Mouse (Mus musculus) heart, embryonic 12.5 days (tissue): ENCODE data around the gene Pigm. TPM values are rescaled to one million over a fixed set of nuclear protein-coding genes. Genes with fewer than 3 reads are reported as not detected.

Experiments used
- ATAC-seq: fragments of 200-750 bp; cut with Nextera tagmentation; 2 replicates; pipeline ENCODE4 v1.8.0; 2017; ENCODE audit warnings: moderate TSS enrichment, moderate library complexity; ENCODE audit not compliant: insufficient number of reproducible peaks, low FRiP score
- H3K27ac ChIP-seq: fragments of 300-500 bp; sonication (generic); 2 replicates; pipeline ENCODE4 v1.5.1; 2016; ENCODE audit warnings: mild to moderate bottlenecking, moderate library complexity; ENCODE audit not compliant: poor library complexity, severe bottlenecking
- H3K27me3 ChIP-seq: fragments of 300-500 bp; sonication (generic); replicated peaks from 2 replicates; pipeline ENCODE4 v1.6.1; 2016; ENCODE audit warnings: mild to moderate bottlenecking, moderate library complexity
- H3K36me3 ChIP-seq: fragments of 300-500 bp; sonication (generic); 2 replicates; pipeline ENCODE4 v1.6.1; 2016; ENCODE audit warnings: mild to moderate bottlenecking, moderate library complexity
- H3K4me1 ChIP-seq: fragments of 300-500 bp; sonication (generic); replicated peaks from 2 replicates; pipeline ENCODE4 v1.6.1; 2016; ENCODE audit warnings: mild to moderate bottlenecking
- H3K4me2 ChIP-seq: fragments of 300-500 bp; sonication (generic); 2 replicates; pipeline ENCODE4 v1.6.1; 2016; ENCODE audit warnings: mild to moderate bottlenecking, moderate library complexity
- H3K4me3 ChIP-seq: fragments of 300-500 bp; sonication (generic); 2 replicates; pipeline ENCODE4 v1.5.1; 2016; ENCODE audit warnings: mild to moderate bottlenecking
- H3K9ac ChIP-seq: fragments of 300-500 bp; sonication (generic); 2 replicates; pipeline ENCODE4 v1.6.1; 2016; ENCODE audit warnings: mild to moderate bottlenecking, moderate library complexity
- H3K9me3 ChIP-seq: fragments of 300-500 bp; sonication (generic); replicated peaks from 2 replicates; pipeline ENCODE4 v1.6.1; 2016; ENCODE audit warnings: mild to moderate bottlenecking, moderate library complexity
- WGBS: fragments of 180-500 bp; shearing (Covaris S2); methylation state at CpG from one replicate; pipeline ENCODE4 v1.1.7; 2016; 5-methylcytosine and 5-hydroxymethylcytosine counted together
- polyA plus RNA-seq: library from polyadenylated mRNA; unstranded; fragments of >200 nt; fragmentation: Nextera tagmentation; extraction: Ambion mirVana; gene quantifications from 2 replicates; pipeline ENCODE4 v1.2.1, GENCODE M21; 2016

The Pigm gene
- polyA plus RNA-seq, result 8.5 and 9.4 TPM in 2 replicates

DNA sequence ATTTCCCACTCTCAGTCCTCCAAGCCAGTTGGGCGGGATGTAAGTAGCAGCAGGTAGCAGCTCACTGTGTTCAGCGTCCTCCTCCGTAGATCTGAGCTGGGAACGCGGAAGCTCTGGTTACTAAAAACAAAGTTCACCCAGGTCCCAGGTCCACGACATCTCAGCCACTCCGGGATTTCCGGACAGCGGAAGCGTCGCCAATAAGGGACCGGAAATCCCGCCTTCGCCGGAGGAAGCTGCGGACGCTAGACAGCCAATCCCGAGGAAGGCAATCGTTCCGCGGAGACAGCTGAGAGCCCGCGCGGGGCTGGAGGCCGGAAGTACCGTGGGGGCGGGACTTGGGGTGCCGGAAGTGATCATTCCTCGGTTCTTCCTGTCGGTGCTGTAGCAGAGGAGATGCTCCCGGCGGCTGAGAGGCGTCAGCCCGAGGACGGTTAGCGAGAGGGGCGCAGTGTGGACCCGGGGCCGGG lies at the start of gene Pigm:
Gene Pigm, plus strand, starts transcription at position 349 of the 470 bp plus-strand sequence.
- H3K9ac ChIP-seq, result peak within 1 kb of the TSS; percentile 86
- peaks cover 17% of the 10 kb centered on the region for H3K36me3 ChIP-seq
- under 1% methylated on average over 39 of the region's 39 CpGs for WGBS
- H3K4me2 ChIP-seq, result peak within 1 kb of the TSS; percentile 97
- ATAC-seq, result peak; percentile 98
- H3K9me3 ChIP-seq, result no peaks in the 10 kb centered on the region
- peak within 1 kb of the TSS; percentile 96 for H3K4me3 ChIP-seq
- H3K4me1 ChIP-seq, result peaks cover 24% of the 10 kb centered on the region
- peak within 1 kb of the TSS; percentile 80 for H3K27ac ChIP-seq
- 0 out of 2 replicates have a peak, but pooled peaks cover 2% of the 10 kb centered on the region for H3K27me3 ChIP-seq

DNA sequence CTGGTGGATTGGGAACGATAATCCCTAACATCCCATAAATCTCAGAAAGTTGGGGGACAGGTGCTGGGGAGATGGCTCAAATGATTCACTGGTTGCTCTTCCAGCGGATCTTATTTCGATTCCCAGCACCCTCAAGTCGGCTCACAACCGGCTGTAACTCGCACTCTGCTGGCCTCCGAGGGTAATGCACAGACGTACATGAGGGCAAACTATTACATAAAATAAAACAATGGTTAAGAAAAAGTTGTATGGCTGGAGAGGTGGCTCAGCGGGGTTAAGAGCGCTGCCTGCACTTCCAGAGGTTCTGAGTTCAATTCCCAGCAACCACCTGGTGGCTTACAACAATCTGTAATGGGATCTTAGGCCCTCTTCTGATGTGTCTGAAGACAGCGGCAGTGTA lies 49.7 kb upstream of the Pigm start:
- 44% methylated on average over 11 of the region's 11 CpGs for WGBS
- Histone ChIP-seq H3K4me1 (peaks cover 10% of the 10 kb centered on the region), H3K4me2 (peak overlapping the region; percentile 92), H3K36me3 (no peaks in the 10 kb centered on the region), H3K27me3 (peaks cover 98% of the 10 kb centered on the region), H3K4me3 (peak overlapping the region; percentile 55), H3K27ac (no peak overlapping the region), H3K9me3 (no peaks in the 10 kb centered on the region), H3K9ac (peak overlapping the region; percentile 66; the same call in 1 of the 2 replicates)
- ATAC-seq, result no peak

DNA sequence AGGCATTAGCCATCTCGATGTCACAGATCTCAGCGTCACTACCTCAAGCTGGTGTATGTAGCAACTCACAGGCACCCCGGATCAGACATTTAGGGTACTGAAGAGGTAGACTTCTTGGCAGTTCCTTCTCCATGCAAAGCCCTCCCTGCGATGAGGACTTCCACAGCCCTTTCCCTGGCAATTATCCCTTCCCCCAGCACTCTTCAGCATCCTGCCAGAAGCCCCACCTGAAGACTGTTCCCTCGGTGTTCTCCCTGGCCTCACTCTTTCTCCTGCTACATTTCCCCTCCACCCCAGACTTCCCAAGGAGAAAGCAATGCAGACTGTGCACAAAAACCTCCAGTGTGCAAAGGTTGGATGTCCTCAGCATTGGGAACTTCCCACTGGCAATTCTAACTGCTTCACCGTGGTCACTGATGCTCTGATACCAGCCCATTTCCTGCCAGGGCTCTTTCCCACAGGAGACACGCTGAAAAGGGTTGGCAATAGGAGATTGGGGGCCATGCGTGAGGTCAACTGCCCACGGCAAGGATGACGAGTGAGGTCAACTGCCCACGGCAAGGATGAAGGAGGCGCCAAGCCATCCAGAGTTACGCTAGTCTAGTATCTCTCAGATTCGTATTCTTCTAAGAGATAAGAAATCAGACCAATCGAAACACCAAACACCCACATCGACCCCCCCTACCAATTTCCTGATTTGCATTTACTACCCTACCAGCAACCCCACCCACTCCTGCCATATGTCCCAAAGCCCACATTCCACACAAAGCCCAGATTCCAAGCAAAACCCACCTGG lies 48.9 kb upstream of the Pigm start:
- ATAC-seq, result no peak
- no peaks in the 10 kb centered on the region for H3K36me3 ChIP-seq
- 77% methylated on average over 16 of the region's 16 CpGs for WGBS
- H3K27me3 ChIP-seq, result peaks cover 96% of the 10 kb centered on the region
- no peak overlapping the region for H3K27ac ChIP-seq
- no peak overlapping the region for H3K4me3 ChIP-seq
- peaks cover 10% of the 10 kb centered on the region for H3K4me1 ChIP-seq
- H3K4me2 ChIP-seq, result no peak overlapping the region
- H3K9me3 ChIP-seq, result no peaks in the 10 kb centered on the region
- H3K9ac ChIP-seq, result no peak overlapping the region

DNA sequence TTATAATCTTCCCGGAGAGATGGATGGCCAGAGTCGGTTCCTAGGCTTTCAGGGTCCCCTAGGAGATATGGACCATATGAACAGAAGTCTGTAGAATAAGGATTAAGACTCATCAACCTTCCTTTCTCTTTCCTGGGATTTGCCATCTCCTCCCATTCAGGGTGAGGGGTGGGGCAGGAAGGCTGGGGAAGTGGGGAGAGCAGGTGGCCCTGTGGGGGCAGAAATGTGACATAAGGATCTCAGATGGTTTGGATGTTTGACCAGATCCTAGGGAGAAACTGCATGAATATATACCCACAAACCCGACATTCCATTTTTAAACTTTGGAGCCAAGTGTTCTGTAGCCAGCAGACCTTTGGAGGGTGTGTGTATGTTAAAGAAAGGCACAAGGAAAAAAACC lies 48.3 kb upstream of the Pigm start:
- Histone ChIP-seq H3K4me2 (no peak overlapping the region), H3K9ac (no peak overlapping the region), H3K4me1 (peaks cover 10% of the 10 kb centered on the region), H3K36me3 (no peaks in the 10 kb centered on the region), H3K27ac (no peak overlapping the region), H3K4me3 (no peak overlapping the region), H3K27me3 (peaks cover 95% of the 10 kb centered on the region), H3K9me3 (no peaks in the 10 kb centered on the region)
- ATAC-seq, result no peak
- WGBS, result 80% methylated on average over 3 of the region's 3 CpGs

DNA sequence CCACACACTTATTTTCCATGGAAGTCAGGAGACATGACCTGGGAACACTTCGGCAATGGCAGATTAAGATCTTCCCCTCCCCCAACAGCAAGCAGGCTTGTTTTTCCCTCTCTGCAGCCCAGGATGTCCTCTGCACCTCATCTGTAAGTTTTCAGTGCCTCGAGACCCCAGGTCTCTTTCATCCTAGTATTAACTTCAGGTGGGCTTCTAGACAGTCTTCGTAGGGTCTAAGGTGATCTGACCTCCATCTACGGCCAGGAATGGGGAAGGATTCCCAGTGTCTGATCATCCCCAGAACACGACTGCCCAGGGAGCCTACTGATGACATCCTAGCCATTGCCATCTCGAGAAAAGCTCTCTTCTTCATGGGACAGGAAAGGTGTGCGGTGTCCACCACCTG lies 47.9 kb upstream of the Pigm start:
- Histone ChIP-seq H3K9ac (no peak overlapping the region), H3K36me3 (no peaks in the 10 kb centered on the region), H3K4me1 (peaks cover 10% of the 10 kb centered on the region), H3K27ac (no peak overlapping the region), H3K27me3 (peaks cover 95% of the 10 kb centered on the region), H3K4me2 (no peak overlapping the region), H3K9me3 (no peaks in the 10 kb centered on the region), H3K4me3 (no peak overlapping the region)
- no peak for ATAC-seq
- WGBS, result 73% methylated on average over 7 of the region's 7 CpGs

DNA sequence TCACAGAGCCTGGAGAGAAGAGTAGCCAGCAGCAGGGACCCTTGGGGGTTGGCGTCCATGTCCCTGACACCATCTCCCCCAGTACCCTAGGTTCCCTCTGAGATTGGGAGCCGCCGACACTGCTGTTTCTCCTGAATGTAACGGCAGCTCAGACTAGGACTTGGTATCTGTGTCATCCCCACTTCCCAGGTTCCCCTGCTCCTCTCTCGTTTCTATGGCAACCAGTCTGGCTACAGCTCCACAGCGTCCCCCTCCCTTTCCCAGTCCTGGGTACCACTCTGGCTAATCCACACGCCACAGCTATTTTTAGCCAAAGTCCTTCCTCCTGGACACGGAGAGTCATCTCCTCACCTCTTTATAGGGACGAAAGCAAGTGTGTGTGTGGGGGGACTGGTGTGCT lies 47.2 kb upstream of the Pigm start, which contains the start of gene Kcnj9:
Gene Kcnj9, minus strand, starts transcription at position 188 of the 400 bp plus-strand sequence.
- Histone ChIP-seq H3K4me1 (peaks cover 10% of the 10 kb centered on the region), H3K36me3 (no peaks in the 10 kb centered on the region), H3K27ac (no peak within 1 kb of the TSS), H3K27me3 (peaks cover 96% of the 10 kb centered on the region), H3K9me3 (no peaks in the 10 kb centered on the region), H3K4me3 (no peak within 1 kb of the TSS), H3K4me2 (no peak within 1 kb of the TSS), H3K9ac (no peak within 1 kb of the TSS)
- WGBS, result 20% methylated on average over 9 of the region's 9 CpGs
- ATAC-seq, result no peak

DNA sequence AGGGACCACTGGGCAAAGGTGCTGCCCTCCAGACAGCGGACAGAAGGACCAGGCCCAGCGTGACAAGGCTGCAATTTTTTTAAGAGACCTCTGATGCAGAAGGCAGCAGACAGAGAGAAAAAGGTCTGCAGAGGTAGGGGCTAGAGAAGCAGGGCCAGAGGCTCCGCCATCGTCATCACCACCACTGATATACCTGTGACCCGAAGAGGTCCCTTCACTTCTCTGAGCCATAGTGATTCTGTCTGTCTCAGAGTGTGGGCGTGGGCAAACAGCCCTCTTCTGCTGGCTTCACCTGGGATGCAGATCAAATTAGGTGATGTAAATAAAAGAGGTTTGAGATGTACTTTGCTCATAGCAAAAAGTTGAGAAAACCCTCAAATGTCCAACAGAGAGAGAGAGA lies 46.7 kb upstream of the Pigm start:
- 68% methylated on average over 6 of the region's 6 CpGs for WGBS
- Histone ChIP-seq H3K4me3 (no peak overlapping the region), H3K4me1 (peaks cover 10% of the 10 kb centered on the region), H3K27ac (no peak overlapping the region), H3K27me3 (peaks cover 96% of the 10 kb centered on the region), H3K36me3 (no peaks in the 10 kb centered on the region), H3K4me2 (no peak overlapping the region), H3K9ac (no peak overlapping the region), H3K9me3 (no peaks in the 10 kb centered on the region)
- ATAC-seq, result no peak

DNA sequence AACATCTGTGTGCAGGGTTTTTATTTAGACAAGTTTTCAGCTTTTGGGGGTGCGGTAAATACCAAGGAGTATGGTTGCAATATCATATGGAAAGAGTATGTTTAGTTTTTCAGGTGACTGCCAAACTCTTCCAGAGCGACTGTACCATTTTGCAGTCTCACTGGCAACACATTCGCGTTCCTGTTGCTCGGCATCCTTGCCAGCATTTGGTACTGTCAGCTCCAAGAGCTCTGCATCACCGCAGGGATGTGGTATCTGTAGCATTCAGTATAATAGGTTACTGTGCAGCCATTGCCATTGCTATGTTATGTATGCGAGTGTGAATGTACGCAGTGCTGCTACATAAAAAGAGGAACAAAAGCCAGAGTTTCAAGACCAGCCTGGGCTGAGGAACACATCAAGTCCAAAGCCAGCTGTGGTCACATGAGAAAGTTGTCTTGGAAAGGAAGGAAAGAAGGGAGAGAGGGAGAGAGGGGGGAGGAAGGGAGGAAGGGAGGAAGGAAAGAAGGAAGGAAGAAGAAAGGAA lies 44.9 kb upstream of the Pigm start:
- Histone ChIP-seq H3K9me3 (no peaks in the 10 kb centered on the region), H3K4me2 (no peak overlapping the region), H3K27ac (no peak overlapping the region), H3K27me3 (peaks cover 94% of the 10 kb centered on the region), H3K36me3 (no peaks in the 10 kb centered on the region), H3K4me3 (no peak overlapping the region), H3K9ac (no peak overlapping the region), H3K4me1 (no peaks in the 10 kb centered on the region)
- no peak for ATAC-seq
- WGBS, result 61% methylated on average over 8 of the region's 8 CpGs

DNA sequence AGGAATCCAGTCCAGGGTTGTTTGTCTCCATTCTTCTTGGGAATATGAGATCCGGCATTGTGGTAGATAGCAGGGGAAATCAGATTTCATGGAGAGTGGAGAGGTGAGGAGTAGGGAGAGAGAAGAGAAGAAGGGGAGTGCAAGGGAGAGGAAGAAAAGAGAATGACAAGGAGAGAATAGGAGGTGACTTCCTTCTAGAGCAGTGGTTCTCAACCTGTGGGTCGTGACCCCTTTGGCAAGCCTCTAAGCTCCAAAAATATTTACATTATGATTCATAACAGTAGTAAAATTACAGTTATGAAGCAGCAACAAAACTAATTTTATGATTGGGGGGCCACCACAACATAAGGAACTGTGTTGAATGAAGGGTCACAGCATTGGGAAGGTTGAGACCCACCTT lies 43.4 kb upstream of the Pigm start:
- no peak overlapping the region for H3K9ac ChIP-seq
- H3K4me2 ChIP-seq, result no peak overlapping the region
- no peaks in the 10 kb centered on the region for H3K36me3 ChIP-seq
- no peak overlapping the region for H3K4me3 ChIP-seq
- no peak for ATAC-seq
- no peaks in the 10 kb centered on the region for H3K4me1 ChIP-seq
- no peak overlapping the region for H3K27ac ChIP-seq
- peaks cover 89% of the 10 kb centered on the region for H3K27me3 ChIP-seq
- WGBS, result 64% methylated on average over 2 of the region's 2 CpGs
- H3K9me3 ChIP-seq, result no peaks in the 10 kb centered on the region

DNA sequence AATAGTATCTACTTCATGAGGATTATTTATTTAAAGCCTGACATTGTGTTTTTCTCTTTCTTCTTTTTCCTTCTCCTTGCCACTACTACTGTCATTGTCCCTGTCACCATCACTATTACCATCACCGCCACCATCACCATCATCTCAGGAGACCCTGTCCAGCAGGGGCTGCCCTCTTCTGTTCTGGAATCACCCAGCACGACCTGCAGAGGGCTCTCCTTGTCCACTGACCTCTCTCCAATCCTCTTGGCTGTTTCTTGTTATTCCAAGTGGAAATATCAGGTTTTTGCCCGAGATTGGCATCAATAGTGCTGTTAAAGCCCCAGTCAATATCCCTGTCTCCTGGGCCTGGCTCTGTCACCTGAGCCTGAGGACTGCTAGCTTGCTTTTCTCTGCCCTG lies 42.8 kb upstream of the Pigm start:
- no peak overlapping the region for H3K4me2 ChIP-seq
- ATAC-seq, result no peak
- no peaks in the 10 kb centered on the region for H3K4me1 ChIP-seq
- H3K9me3 ChIP-seq, result no peaks in the 10 kb centered on the region
- no peak overlapping the region for H3K9ac ChIP-seq
- no peak overlapping the region for H3K27ac ChIP-seq
- no peaks in the 10 kb centered on the region for H3K36me3 ChIP-seq
- H3K27me3 ChIP-seq, result peaks cover 84% of the 10 kb centered on the region
- no peak overlapping the region for H3K4me3 ChIP-seq
- 17% methylated on average over 3 of the region's 3 CpGs for WGBS

DNA sequence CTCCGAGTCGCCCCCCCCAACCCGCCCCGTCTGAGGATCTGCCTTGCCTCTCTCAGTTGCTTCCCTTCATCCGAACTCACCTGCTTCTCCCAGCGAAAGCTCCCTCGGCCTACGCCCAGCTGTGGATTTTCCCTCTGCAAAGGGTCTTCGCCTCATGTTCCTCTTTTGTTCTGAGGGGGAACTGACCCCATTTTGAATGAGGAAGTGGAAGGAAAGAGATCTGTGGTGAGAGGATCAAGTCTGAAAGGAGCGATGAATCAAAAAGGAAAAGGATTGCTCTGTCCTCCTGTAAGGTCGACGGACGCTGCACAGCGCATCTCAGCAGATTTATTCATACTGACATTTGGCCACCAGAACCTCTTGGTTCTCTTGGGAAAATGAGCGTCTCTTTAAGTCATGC lies 40.5 kb upstream of the Pigm start:
- peaks cover 77% of the 10 kb centered on the region for H3K27me3 ChIP-seq
- H3K4me2 ChIP-seq, result no peak overlapping the region
- no peak for ATAC-seq
- H3K27ac ChIP-seq, result no peak overlapping the region
- no peaks in the 10 kb centered on the region for H3K9me3 ChIP-seq
- 65% methylated on average over 15 of the region's 15 CpGs for WGBS
- no peak overlapping the region for H3K9ac ChIP-seq
- peaks cover 6% of the 10 kb centered on the region; the same call in 1 of the 2 replicates for H3K4me1 ChIP-seq
- H3K4me3 ChIP-seq, result no peak overlapping the region
- no peaks in the 10 kb centered on the region for H3K36me3 ChIP-seq
